Mouse (Mus musculus): Measurements from ENCODE around the gene Gpx5.
A peak's percentile ranks its signal among the peaks of the same experiment; 100 is the strongest.

The Gpx5 gene

GRCm38 (mm10) chr13:21292631-21293030 lies at the start of gene Gpx5:
Gpx5 (minus strand) TSS chr13:21292731.
- DNase-seq (ENCODE audit: low read depth, low spot score) = no peak

GRCm38 (mm10) chr13:21327424-21327823 lies 34.9 kb upstream of the Gpx5 start:
- DNase-seq (ENCODE audit: low read depth, low spot score) = peak; percentile 51

- DNase-seq (ENCODE audit: low read depth, low spot score) = peak; percentile 91
These were observed 34.2 kb upstream of the Gpx5 start for GRCm38 (mm10) chr13:21326657-21327211.

GRCm38 (mm10) chr13:21326191-21326590 lies 33.7 kb upstream of the Gpx5 start:
- DNase-seq (ENCODE audit: low read depth, low spot score) = peak; percentile 74

GRCm38 (mm10) chr13:21323405-21323804 lies 30.9 kb upstream of the Gpx5 start:
- no peak for DNase-seq (ENCODE audit: low read depth, low spot score)

- peak; percentile 66 for DNase-seq (ENCODE audit: low read depth, low spot score)
These were observed 30.2 kb upstream of the Gpx5 start for GRCm38 (mm10) chr13:21322509-21323375.

- DNase-seq (ENCODE audit: low read depth, low spot score) = no peak
These were observed 29.5 kb upstream of the Gpx5 start for GRCm38 (mm10) chr13:21321890-21322494.

GRCm38 (mm10) chr13:21320262-21320661 lies 27.7 kb upstream of the Gpx5 start:
- no peak for DNase-seq (ENCODE audit: low read depth, low spot score)

GRCm38 (mm10) chr13:21313903-21314302 lies 21.4 kb upstream of the Gpx5 start:
- DNase-seq (ENCODE audit: low read depth, low spot score) = no peak

GRCm38 (mm10) chr13:21312854-21313253 lies 20.3 kb upstream of the Gpx5 start:
- DNase-seq (ENCODE audit: low read depth, low spot score) = no peak

- DNase-seq (ENCODE audit: low read depth, low spot score) = no peak
These were observed 19.4 kb upstream of the Gpx5 start, which contains the start of gene Gpx6 for GRCm38 (mm10) chr13:21311926-21312325. Gpx6 (plus strand) TSS chr13:21312125.

GRCm38 (mm10) chr13:21309788-21310187 lies 17.3 kb upstream of the Gpx5 start:
- no peak for DNase-seq (ENCODE audit: low read depth, low spot score)

GRCm38 (mm10) chr13:21304483-21305066 lies 12.0 kb upstream of the Gpx5 start:
- DNase-seq (ENCODE audit: low read depth, low spot score) = peak; percentile 48

- no peak for DNase-seq (ENCODE audit: low read depth, low spot score)
These were observed 6.0 kb upstream of the Gpx5 start for GRCm38 (mm10) chr13:21298557-21298956.

- DNase-seq (ENCODE audit: low read depth, low spot score) = peak; percentile 91
These were observed 13.0 kb downstream of the Gpx5 start for GRCm38 (mm10) chr13:21279559-21279958.

- DNase-seq (ENCODE audit: low read depth, low spot score) = no peak
These were observed 13.5 kb downstream of the Gpx5 start for GRCm38 (mm10) chr13:21279076-21279475.

GRCm38 (mm10) chr13:21276551-21276950 lies 16.0 kb downstream of the Gpx5 start:
- peak; percentile 22 for DNase-seq (ENCODE audit: low read depth, low spot score)

GRCm38 (mm10) chr13:21275815-21276550 lies 16.5 kb downstream of the Gpx5 start:
- peak; percentile 94 for DNase-seq (ENCODE audit: low read depth, low spot score)

- peak; percentile 72 for DNase-seq (ENCODE audit: low read depth, low spot score)
These were observed 17.3 kb downstream of the Gpx5 start for GRCm38 (mm10) chr13:21275021-21275814.

GRCm38 (mm10) chr13:21268262-21268661 lies 24.3 kb downstream of the Gpx5 start:
- peak; percentile 48 for DNase-seq (ENCODE audit: low read depth, low spot score)

- DNase-seq (ENCODE audit: low read depth, low spot score) = peak; percentile 43
These were observed 25.0 kb downstream of the Gpx5 start for GRCm38 (mm10) chr13:21267541-21267940.
